Mouse (Mus musculus) G1E (cell line): ENCODE results near the gene Ppy.

Experiments used
- CTCF ChIP-seq: IDR thresholded peaks from 2 replicates; pipeline ENCODE4 v1.5.1; 2012; ENCODE audit warnings: low read depth, low read length, inconsistent platforms, mixed read lengths
- GATA1 ChIP-seq: IDR thresholded peaks from 2 replicates; pipeline ENCODE4 v1.6.1; 2012; ENCODE audit warnings: borderline replicate concordance, low read length, inconsistent platforms, mixed read lengths
- POLR2AphosphoS5 ChIP-seq: IDR thresholded peaks from 2 replicates; pipeline ENCODE4 v1.6.1; 2012; ENCODE audit warnings: low read depth, low read length, inconsistent platforms; ENCODE audit not compliant: insufficient replicate concordance
- TAL1 ChIP-seq: conservative IDR thresholded peaks from 2 replicates; pipeline ENCODE4 v1.6.1; 2012; ENCODE audit warnings: low read depth, low read length, inconsistent platforms, mixed read lengths

GRCm38 (mm10) chr11:102061941-102062473, 39.1 kb downstream of the Ppy start:
- TF ChIP-seq CTCF (no peak), TAL1 (no peak), POLR2AphosphoS5 (no peak), GATA1 (no peak)
